Mouse (Mus musculus): ENCODE results near the gene Cfdp1. TPM values are rescaled to one million over a fixed set of nuclear protein-coding genes. Genes with fewer than 3 reads are reported as not detected.

The Cfdp1 gene
- polyA plus RNA-seq, 1 experiment from 2014 or later = 117 TPM

GRCm38 (mm10) chr8:111818556-111818955 lies 35.5 kb downstream of the Cfdp1 start:
- H3K4me2 ChIP-seq = no peak overlapping the region
- peak overlapping the region; percentile 50 for H3K27ac ChIP-seq
- no peaks in the 10 kb centered on the region for H3K27me3 ChIP-seq
- H3K4me1 ChIP-seq (replicated peaks) = peaks cover 12% of the 10 kb centered on the region
- H3K4me3 ChIP-seq = no peak overlapping the region
- 90% methylated on average over 3 of the region's 3 CpGs for WGBS
- H3K36me3 ChIP-seq = peaks cover 13% of the 10 kb centered on the region; the same call in 1 of the 2 replicates
- H3K9me3 ChIP-seq (replicated peaks) = no peaks in the 10 kb centered on the region
- H3K9ac ChIP-seq = no peak overlapping the region
- no peak for ATAC-seq (replicated peaks; ENCODE audit: insufficient number of reproducible peaks, insufficient read depth, low FRiP score, low read depth)

GRCm38 (mm10) chr8:111815078-111815477 lies 39.0 kb downstream of the Cfdp1 start:
- Histone ChIP-seq H3K4me1 (replicated peaks) (peaks cover 12% of the 10 kb centered on the region), H3K4me3 (no peak overlapping the region), H3K27me3 (no peaks in the 10 kb centered on the region), H3K9ac (no peak overlapping the region), H3K9me3 (replicated peaks) (no peaks in the 10 kb centered on the region), H3K4me2 (no peak overlapping the region), H3K27ac (no peak overlapping the region), H3K36me3 (0 out of 2 replicates have a peak, but pooled peaks cover 2% of the 10 kb centered on the region)
- 92% methylated on average over 4 of the region's 4 CpGs for WGBS
- no peak for ATAC-seq (replicated peaks; ENCODE audit: insufficient number of reproducible peaks, insufficient read depth, low FRiP score, low read depth)

GRCm38 (mm10) chr8:111813818-111814217 lies 40.3 kb downstream of the Cfdp1 start:
- Histone ChIP-seq H3K4me2 (no peak overlapping the region), H3K9me3 (replicated peaks) (no peaks in the 10 kb centered on the region), H3K27me3 (no peaks in the 10 kb centered on the region), H3K4me3 (no peak overlapping the region), H3K36me3 (no peaks in the 10 kb centered on the region), H3K4me1 (replicated peaks) (peaks cover 8% of the 10 kb centered on the region), H3K27ac (no peak overlapping the region), H3K9ac (no peak overlapping the region)
- WGBS = 95% methylated on average over 9 of the region's 9 CpGs
- ATAC-seq (replicated peaks; ENCODE audit: insufficient number of reproducible peaks, insufficient read depth, low FRiP score, low read depth) = no peak

GRCm38 (mm10) chr8:111812835-111813234 lies 41.3 kb downstream of the Cfdp1 start:
- Histone ChIP-seq H3K9me3 (replicated peaks) (no peaks in the 10 kb centered on the region), H3K9ac (no peak overlapping the region), H3K4me2 (no peak overlapping the region), H3K36me3 (no peaks in the 10 kb centered on the region), H3K4me1 (replicated peaks) (peaks cover 5% of the 10 kb centered on the region; the same call in 1 of the 2 replicates), H3K27ac (no peak overlapping the region), H3K27me3 (no peaks in the 10 kb centered on the region), H3K4me3 (no peak overlapping the region)
- ATAC-seq (replicated peaks; ENCODE audit: insufficient number of reproducible peaks, insufficient read depth, low FRiP score, low read depth) = no peak
- 56% methylated on average over 1 of the region's 1 CpGs for WGBS

GRCm38 (mm10) chr8:111810656-111811336 lies 43.3 kb downstream of the Cfdp1 start:
- no peak for ATAC-seq (replicated peaks; ENCODE audit: insufficient number of reproducible peaks, insufficient read depth, low FRiP score, low read depth)
- no peak overlapping the region for H3K27ac ChIP-seq
- no peak overlapping the region for H3K9ac ChIP-seq
- no peak overlapping the region for H3K4me3 ChIP-seq
- no peaks in the 10 kb centered on the region for H3K27me3 ChIP-seq
- no peak overlapping the region for H3K4me2 ChIP-seq
- no peaks in the 10 kb centered on the region for H3K36me3 ChIP-seq
- 77% methylated on average over 2 of the region's 2 CpGs for WGBS
- no peaks in the 10 kb centered on the region for H3K9me3 ChIP-seq (replicated peaks)
- peaks cover 5% of the 10 kb centered on the region; the same call in 1 of the 2 replicates for H3K4me1 ChIP-seq (replicated peaks)

- 46% methylated on average over 3 of the region's 3 CpGs for WGBS
- Histone ChIP-seq H3K36me3 (no peaks in the 10 kb centered on the region), H3K9me3 (replicated peaks) (no peaks in the 10 kb centered on the region), H3K4me1 (replicated peaks) (peaks cover 7% of the 10 kb centered on the region; the same call in 1 of the 2 replicates), H3K27me3 (no peaks in the 10 kb centered on the region), H3K9ac (no peak overlapping the region), H3K4me2 (no peak overlapping the region), H3K4me3 (no peak overlapping the region), H3K27ac (no peak overlapping the region)
- no peak for ATAC-seq (replicated peaks; ENCODE audit: insufficient number of reproducible peaks, insufficient read depth, low FRiP score, low read depth)
Observed at GRCm38 (mm10) chr8:111808891-111809622, 45.0 kb downstream of the Cfdp1 start.

- H3K27me3 ChIP-seq = no peaks in the 10 kb centered on the region
- H3K4me3 ChIP-seq = no peak overlapping the region
- H3K36me3 ChIP-seq = no peaks in the 10 kb centered on the region
- ATAC-seq (replicated peaks; ENCODE audit: insufficient number of reproducible peaks, insufficient read depth, low FRiP score, low read depth) = no peak
- H3K9ac ChIP-seq = no peak overlapping the region
- H3K27ac ChIP-seq = no peak overlapping the region
- H3K9me3 ChIP-seq (replicated peaks) = no peaks in the 10 kb centered on the region
- H3K4me1 ChIP-seq (replicated peaks) = peaks cover 17% of the 10 kb centered on the region
- H3K4me2 ChIP-seq = no peak overlapping the region
- 93% methylated on average over 3 of the region's 3 CpGs for WGBS
Observed at GRCm38 (mm10) chr8:111808006-111808405, 46.1 kb downstream of the Cfdp1 start.

- ATAC-seq (replicated peaks; ENCODE audit: insufficient number of reproducible peaks, insufficient read depth, low FRiP score, low read depth) = no peak
- Histone ChIP-seq H3K4me1 (replicated peaks) (peaks cover 23% of the 10 kb centered on the region), H3K9ac (no peak overlapping the region), H3K27ac (peak overlapping the region; percentile 72), H3K36me3 (no peaks in the 10 kb centered on the region), H3K27me3 (no peaks in the 10 kb centered on the region), H3K9me3 (replicated peaks) (no peaks in the 10 kb centered on the region), H3K4me2 (no peak overlapping the region), H3K4me3 (no peak overlapping the region)
- WGBS = 56% methylated on average over 8 of the region's 8 CpGs
Observed at GRCm38 (mm10) chr8:111803362-111803761, 50.7 kb downstream of the Cfdp1 start.

- no peak overlapping the region for H3K4me3 ChIP-seq
- no peaks in the 10 kb centered on the region for H3K9me3 ChIP-seq (replicated peaks)
- peaks cover 23% of the 10 kb centered on the region for H3K4me1 ChIP-seq (replicated peaks)
- H3K9ac ChIP-seq = no peak overlapping the region
- H3K4me2 ChIP-seq = no peak overlapping the region
- WGBS = 60% methylated on average over 7 of the region's 7 CpGs
- no peaks in the 10 kb centered on the region for H3K27me3 ChIP-seq
- peak overlapping the region; percentile 72 for H3K27ac ChIP-seq
- no peak for ATAC-seq (replicated peaks; ENCODE audit: insufficient number of reproducible peaks, insufficient read depth, low FRiP score, low read depth)
- no peaks in the 10 kb centered on the region for H3K36me3 ChIP-seq
Observed at GRCm38 (mm10) chr8:111802256-111802655, 51.8 kb downstream of the Cfdp1 start.

- no peak overlapping the region for H3K4me3 ChIP-seq
- WGBS = 47% methylated on average over 6 of the region's 6 CpGs
Observed at GRCm38 (mm10) chr8:111801456-111801855, 52.6 kb downstream of the Cfdp1 start.

GRCm38 (mm10) chr8:111796528-111796927 lies 57.6 kb downstream of the Cfdp1 start:
- H3K4me2 ChIP-seq = no peak overlapping the region
- no peaks in the 10 kb centered on the region for H3K27me3 ChIP-seq
- WGBS = 56% methylated on average over 1 of the region's 1 CpGs
- no peaks in the 10 kb centered on the region for H3K36me3 ChIP-seq
- peaks cover 31% of the 10 kb centered on the region for H3K4me1 ChIP-seq (replicated peaks)
- H3K9me3 ChIP-seq (replicated peaks) = no peaks in the 10 kb centered on the region
- no peak overlapping the region for H3K4me3 ChIP-seq
- ATAC-seq (replicated peaks; ENCODE audit: insufficient number of reproducible peaks, insufficient read depth, low FRiP score, low read depth) = no peak
- no peak overlapping the region for H3K27ac ChIP-seq
- H3K9ac ChIP-seq = no peak overlapping the region

More at GRCm38 (mm10) chr8:111801456-111801855, 52.6 kb downstream of the Cfdp1 start:
- H3K4me2 ChIP-seq = no peak overlapping the region
- H3K27me3 ChIP-seq = no peaks in the 10 kb centered on the region
- no peaks in the 10 kb centered on the region for H3K36me3 ChIP-seq
- no peak overlapping the region for H3K9ac ChIP-seq
- H3K27ac ChIP-seq = peak overlapping the region; percentile 72
- H3K9me3 ChIP-seq (replicated peaks) = no peaks in the 10 kb centered on the region
- no peak; the same call in 1 of the 2 replicates for ATAC-seq (replicated peaks; ENCODE audit: insufficient number of reproducible peaks, insufficient read depth, low FRiP score, low read depth)
- peaks cover 27% of the 10 kb centered on the region for H3K4me1 ChIP-seq (replicated peaks)

Data from heart, embryonic 15.5 days (tissue).